Comparison of ENCODE assay signal across 9 mouse cellular contexts in the genomic region with DNA sequence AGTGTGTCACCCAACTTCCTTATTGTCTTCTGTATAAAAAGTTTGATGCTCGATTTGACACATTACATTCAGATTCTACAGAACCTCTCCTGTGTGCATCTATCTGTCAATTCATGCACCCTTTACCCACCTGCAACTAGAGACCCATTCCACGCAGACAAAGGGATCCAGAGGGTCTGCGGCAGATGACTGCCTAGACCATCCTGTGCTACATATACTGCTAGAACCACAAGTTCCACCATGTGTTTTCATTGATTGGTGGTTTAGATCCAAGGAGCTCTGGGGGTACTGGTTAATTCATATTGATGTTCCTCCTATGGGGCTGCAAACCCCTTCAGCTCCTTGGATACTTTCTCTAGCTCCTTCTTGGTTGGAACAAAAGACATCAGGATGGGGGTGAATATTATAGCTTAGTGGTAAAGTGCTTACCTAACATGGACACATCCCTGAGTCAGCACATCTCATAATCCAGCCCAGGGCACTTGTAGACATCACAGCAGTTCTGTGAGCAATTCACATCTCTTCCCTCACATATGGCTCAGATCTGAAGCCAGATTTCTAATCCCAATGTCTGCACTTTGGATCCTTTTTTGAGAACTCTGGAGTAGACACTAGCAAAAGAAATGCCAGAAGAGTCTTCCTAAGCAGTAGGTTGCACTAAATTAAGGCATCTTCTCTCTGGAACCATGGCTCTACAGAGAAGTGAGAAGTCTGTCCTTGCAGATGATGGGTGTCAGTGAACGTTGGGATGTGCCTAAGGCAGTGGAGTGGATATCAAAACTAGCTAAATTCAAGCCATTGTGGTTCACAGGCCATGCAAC.
DNase-seq lines count a peak whose midpoint lies in the region; ATAC-seq and TF ChIP-seq lines count a peak whose summit lies in the region.
"Had no signal": no experiment of that assay in that cellular context is flagged by ENCODE, and none has a peak within 500 bp of the region (broad histone marks: within the 10 kb centered on the region; RNA-seq: fewer than 3 reads in every experiment).

No protein-coding gene starts in this region.

- peak overlapping the region; percentile 42 for H3K4me3 ChIP-seq in C2C12 (ENCODE audit: insufficient read depth, poor library complexity, severe bottlenecking)
- 0 out of 2 replicates have a peak overlapping the region, but pooled peaks have one; percentile 60 for H3K4me3 ChIP-seq in embryonic facial prominence, embryonic 15.5 days (replicated peaks)
- peak overlapping the region; percentile 68; the same call in 1 of the 2 replicates for H3K4me3 ChIP-seq in liver, embryonic 12.5 days

- TF ChIP-seq CTCF in C2C12 (IDR thresholded peaks at IDR 0.05; ENCODE audit: control insufficient read depth, insufficient read depth, insufficient read length): no peak

- no peak for ATAC-seq in embryonic facial prominence, embryonic 15.5 days (ENCODE audit: insufficient number of reproducible peaks, low FRiP score, low TSS enrichment, low read depth)
- no peak for ATAC-seq in liver, embryonic 12.5 days

- H3K79me3 ChIP-seq in C2C12 (ENCODE audit: low read depth): no peaks in the 10 kb centered on the region

- peak; percentile 48 for DNase-seq in 3T3-L1 (ENCODE audit: low read depth, low spot score)
- DNase-seq in adrenal gland, postnatal 25 days: no peak
- DNase-seq in urinary bladder, postnatal 25 days (ENCODE audit: low spot score): no peak
- DNase-seq in frontal cortex, postnatal 10 days (ENCODE audit: low spot score in 2 of 2): no peak
- no peak for DNase-seq in gastrocnemius, postnatal 25 days
- DNase-seq: right cerebral cortex, postnatal 4 days had no signal

- H3K4me2 ChIP-seq in embryonic facial prominence, embryonic 15.5 days (replicated peaks): peak overlapping the region; percentile 68; the same call in 1 of the 2 replicates
- H3K4me2 ChIP-seq in liver, embryonic 12.5 days: peak overlapping the region; percentile 79

- H3K9me3 ChIP-seq in embryonic facial prominence, embryonic 15.5 days (replicated peaks): no peaks in the 10 kb centered on the region
- no peaks in the 10 kb centered on the region for H3K9me3 ChIP-seq in liver, embryonic 12.5 days (replicated peaks)

- H3K4me1 ChIP-seq in embryonic facial prominence, embryonic 15.5 days: 0 out of 2 replicates have a peak, but pooled peaks cover 4% of the 10 kb centered on the region
- H3K4me1 ChIP-seq in liver, embryonic 12.5 days: peaks cover 9% of the 10 kb centered on the region

- no peak overlapping the region for H3K9ac ChIP-seq in embryonic facial prominence, embryonic 15.5 days
- peak overlapping the region; percentile 55; the same call in 1 of the 2 replicates for H3K9ac ChIP-seq in liver, embryonic 12.5 days

- WGBS in embryonic facial prominence, embryonic 15.5 days: 60% methylated on average over 4 of the region's 4 CpGs
- 64% methylated on average over 4 of the region's 4 CpGs for WGBS in liver, embryonic 12.5 days (ENCODE audit: insufficient replicate concordance)

- H3K36me3 ChIP-seq in C2C12 (ENCODE audit: control insufficient read depth, insufficient read depth): no peaks in the 10 kb centered on the region
- H3K36me3 ChIP-seq in embryonic facial prominence, embryonic 15.5 days: no peaks in the 10 kb centered on the region
- H3K36me3 ChIP-seq in liver, embryonic 12.5 days: no peaks in the 10 kb centered on the region

- no peak overlapping the region for H3K27ac ChIP-seq in embryonic facial prominence, embryonic 15.5 days (replicated peaks)
- peak overlapping the region; percentile 87; the same call in 1 of the 2 replicates for H3K27ac ChIP-seq in liver, embryonic 12.5 days

- no peaks in the 10 kb centered on the region for H3K27me3 ChIP-seq in C2C12 (ENCODE audit: control insufficient read depth, insufficient read depth, insufficient read length)
- H3K27me3 ChIP-seq in embryonic facial prominence, embryonic 15.5 days: no peaks in the 10 kb centered on the region
- no peaks in the 10 kb centered on the region for H3K27me3 ChIP-seq in liver, embryonic 12.5 days (replicated peaks)

- H3K79me2 ChIP-seq in C2C12 (ENCODE audit: control insufficient read depth, insufficient read depth): peaks cover 4% of the 10 kb centered on the region

- H3ac ChIP-seq in C2C12 (ENCODE audit: control insufficient read depth, insufficient read length, low read depth): no peak overlapping the region

TF ChIP-seq in C2C12, 6 proteins besides CTCF, POLR2A, EP300 and RAD21:
- TF ChIP-seq MYOG (IDR thresholded peaks at IDR 0.05; ENCODE audit: control insufficient read depth, extremely low read depth, insufficient read length): no peak
- TF ChIP-seq MYOD1 (IDR thresholded peaks at IDR 0.05; ENCODE audit: control insufficient read depth, insufficient read length, low read depth): no peak
- no peak for TF ChIP-seq FOSL1 (IDR thresholded peaks at IDR 0.05; ENCODE audit: insufficient read depth, low read length, poor library complexity, severe bottlenecking)
- TF ChIP-seq USF1 (IDR thresholded peaks at IDR 0.05; ENCODE audit: low read depth): no peak
- no peak for TF ChIP-seq MAX (IDR thresholded peaks at IDR 0.05)
- no peak for TF ChIP-seq CEBPB (IDR thresholded peaks at IDR 0.05; ENCODE audit: low read depth)
